Mouse (Mus musculus) granulocyte monocyte progenitor cell, adult 5-6 weeks (primary cell): ENCODE measurements at regions not wholly inside any gene's neighbourhood (a gene's known extent, or its start where the extent isn't known, plus 50 kb on each side); places are given as distances from the start of the nearest gene placed in this dataset.
"Not testable (repeated sequence)": the region's sequence is repeated elsewhere in the genome, so short reads cannot be mapped to it uniquely, and the experiment has no call there.

Experiments
- ATAC-seq: replicated peaks from 2 replicates; pipeline ENCODE4 v1.8.0; 2016; ENCODE audit warnings: mild to moderate bottlenecking, moderate TSS enrichment, inconsistent platforms; ENCODE audit not compliant: poor library complexity, severe bottlenecking

GRCm38 (mm10) chr9:115414190-115414589, 104.0 kb upstream of the Stt3b start:
- ATAC-seq, result peak; percentile 91

- no peak for ATAC-seq
Measured at GRCm38 (mm10) chr9:115422786-115423185, 112.6 kb upstream of the Stt3b start.

GRCm38 (mm10) chr9:115426682-115427081, 116.5 kb upstream of the Stt3b start:
- no peak for ATAC-seq

- no peak for ATAC-seq
Measured at GRCm38 (mm10) chr9:115430271-115430670, 120.0 kb upstream of the Stt3b start.

GRCm38 (mm10) chr9:115434696-115435095, 124.5 kb upstream of the Stt3b start:
- ATAC-seq, result peak; percentile 40; the same call in 1 of the 2 replicates

- ATAC-seq, result no peak
Measured at GRCm38 (mm10) chr9:115436301-115436700, 126.1 kb upstream of the Stt3b start.

- ATAC-seq, result not testable (repeated sequence)
Measured at GRCm38 (mm10) chr9:115438234-115438633, 128.0 kb upstream of the Stt3b start.

- ATAC-seq, result peak; percentile 33
Measured at GRCm38 (mm10) chr9:115446681-115447080, 136.5 kb upstream of the Stt3b start.

- ATAC-seq, result no peak
Measured at GRCm38 (mm10) chr9:115450741-115451320, 140.6 kb upstream of the Stt3b start.

- no peak for ATAC-seq
Measured at GRCm38 (mm10) chr9:115454771-115455170, 144.6 kb upstream of the Stt3b start.

- no peak for ATAC-seq
Measured at GRCm38 (mm10) chr9:115456121-115456520, 145.9 kb upstream of the Stt3b start.

- no peak for ATAC-seq
Measured at GRCm38 (mm10) chr9:115456638-115457037, 146.4 kb upstream of the Stt3b start.

GRCm38 (mm10) chr9:115457889-115458710, 147.9 kb upstream of the Stt3b start:
- ATAC-seq, result peak; percentile 69

- not testable (repeated sequence) for ATAC-seq
Measured at GRCm38 (mm10) chr9:115459075-115459474, 148.9 kb upstream of the Stt3b start.

GRCm38 (mm10) chr9:115465326-115465725, 155.1 kb upstream of the Stt3b start:
- ATAC-seq, result no peak

GRCm38 (mm10) chr9:115468641-115469040, 158.4 kb upstream of the Stt3b start:
- ATAC-seq, result no peak

GRCm38 (mm10) chr9:115471582-115471981, 161.4 kb upstream of the Stt3b start:
- ATAC-seq, result no peak

- ATAC-seq, result no peak
Measured at GRCm38 (mm10) chr9:115473037-115473436, 162.8 kb upstream of the Stt3b start.

GRCm38 (mm10) chr9:115473847-115474246, 163.6 kb upstream of the Stt3b start:
- no peak for ATAC-seq

GRCm38 (mm10) chr9:115474342-115474741, 164.1 kb upstream of the Stt3b start:
- no peak for ATAC-seq

GRCm38 (mm10) chr9:115476205-115476604, 166.0 kb upstream of the Stt3b start:
- ATAC-seq, result no peak
